Mouse (Mus musculus) heart, embryonic 11.5 days (tissue): ENCODE measurements around the gene Pigh. TPM values are rescaled to one million over a fixed set of nuclear protein-coding genes. Genes with fewer than 3 reads are reported as not detected.

ENCODE experiments used
- ATAC-seq: fragments of 200-750 bp; cut with Nextera tagmentation; replicated peaks from 2 replicates; pipeline ENCODE4 v1.8.0; 2017; ENCODE audit warnings: moderate library complexity; ENCODE audit not compliant: insufficient number of reproducible peaks, low FRiP score, low TSS enrichment
- H3K27ac ChIP-seq: fragments of 300-500 bp; sonication (generic); 2 replicates; pipeline ENCODE4 v1.5.1; 2014; ENCODE audit warnings: mild to moderate bottlenecking, low read depth, low read length
- H3K27me3 ChIP-seq: fragments of 300-500 bp; sonication (generic); 2 replicates; pipeline ENCODE4 v1.6.1; 2014; ENCODE audit warnings: mild to moderate bottlenecking, low read length, mixed read lengths; ENCODE audit not compliant: control insufficient read depth, insufficient read depth
- H3K36me3 ChIP-seq: fragments of 300-500 bp; sonication (generic); 2 replicates; pipeline ENCODE4 v1.6.1; 2014; ENCODE audit warnings: mild to moderate bottlenecking, low read length, moderate library complexity, mixed read lengths; ENCODE audit not compliant: control insufficient read depth, insufficient read depth
- H3K4me1 ChIP-seq: fragments of 300-500 bp; sonication (generic); 2 replicates; pipeline ENCODE4 v1.6.1; 2014; ENCODE audit warnings: low read length; ENCODE audit not compliant: control insufficient read depth, insufficient read depth
- H3K4me2 ChIP-seq: fragments of 300-500 bp; sonication (generic); 2 replicates; pipeline ENCODE4 v1.6.1; 2014; ENCODE audit warnings: mild to moderate bottlenecking, moderate library complexity
- H3K4me3 ChIP-seq: fragments of 300-500 bp; sonication (generic); 2 replicates; pipeline ENCODE4 v1.5.1; 2014; ENCODE audit warnings: low read depth, low read length
- H3K9ac ChIP-seq: fragments of 300-500 bp; sonication (generic); 2 replicates; pipeline ENCODE4 v1.6.1; 2014; ENCODE audit warnings: mild to moderate bottlenecking, low read depth, low read length, moderate library complexity
- H3K9me3 ChIP-seq: fragments of 300-500 bp; sonication (generic); replicated peaks from 2 replicates; pipeline ENCODE4 v1.6.1; 2016; ENCODE audit warnings: low read length; ENCODE audit not compliant: control insufficient read depth
- WGBS: fragments of 180-500 bp; shearing (Covaris S2); extraction: QIAGEN DNeasy Blood & Tissue Kit; methylation state at CpG from one replicate; pipeline ENCODE4 v1.1.7; 2014; ENCODE audit not compliant: insufficient replicate concordance; 5-methylcytosine and 5-hydroxymethylcytosine counted together
- polyA plus RNA-seq: library from polyadenylated mRNA; unstranded; fragments of >200 nt; fragmentation: Nextera tagmentation; extraction: Ambion mirVana; gene quantifications from 2 replicates; pipeline ENCODE4 v1.2.1, GENCODE M21; 2014

Pigh gene
- polyA plus RNA-seq, 1 experiment from 2014 or later = 17.7 TPM

DNA sequence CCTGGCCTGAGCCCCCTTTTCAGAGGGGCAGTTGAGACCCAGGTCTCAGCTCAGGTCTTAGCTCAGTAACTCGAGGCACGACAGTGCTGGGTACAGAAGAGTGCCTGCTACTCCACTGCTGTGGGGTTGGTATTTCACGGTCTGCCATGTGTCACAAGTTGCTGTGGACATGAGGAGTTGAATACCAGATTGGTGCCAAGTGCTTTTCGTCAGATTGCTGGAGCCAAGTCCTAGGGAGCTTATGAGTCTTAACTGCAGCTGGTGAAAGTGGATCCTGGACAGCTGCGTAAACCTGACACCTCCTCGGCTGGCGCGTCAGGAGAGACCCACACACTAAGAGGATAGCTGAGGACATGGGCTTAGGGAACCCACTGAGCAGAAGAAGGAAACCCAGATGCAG lies 44.8 kb downstream of the Pigh start:
- Histone ChIP-seq H3K4me2 (no peak overlapping the region), H3K27ac (no peak overlapping the region), H3K4me3 (no peak overlapping the region), H3K36me3 (no peaks in the 10 kb centered on the region), H3K4me1 (no peaks in the 10 kb centered on the region), H3K9me3 (no peaks in the 10 kb centered on the region), H3K9ac (no peak overlapping the region), H3K27me3 (no peaks in the 10 kb centered on the region)
- WGBS = 49% methylated on average over 8 of the region's 8 CpGs
- no peak for ATAC-seq

DNA sequence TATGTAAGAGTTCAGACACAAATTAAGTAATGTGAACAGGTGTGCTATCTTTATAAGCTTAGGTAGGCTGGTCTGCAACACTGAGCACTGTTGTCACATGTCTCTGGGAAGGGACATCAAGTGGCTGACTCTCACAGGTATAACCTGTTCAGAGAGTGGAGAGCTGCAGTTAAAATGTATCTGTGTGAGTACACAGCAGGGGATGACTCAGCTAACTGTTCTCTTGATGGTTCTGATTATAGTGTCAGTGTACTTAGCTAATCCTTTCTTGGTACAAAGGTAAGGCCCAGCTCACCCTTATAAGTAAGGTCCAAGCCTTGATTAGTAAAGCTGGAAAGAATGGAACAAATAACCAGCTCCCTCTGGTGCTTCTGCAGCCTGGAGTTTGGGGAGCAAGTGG lies 48.0 kb downstream of the Pigh start:
- Histone ChIP-seq H3K36me3 (no peaks in the 10 kb centered on the region), H3K27me3 (no peaks in the 10 kb centered on the region), H3K4me3 (no peak overlapping the region), H3K9me3 (no peaks in the 10 kb centered on the region), H3K9ac (no peak overlapping the region), H3K4me1 (no peaks in the 10 kb centered on the region), H3K27ac (no peak overlapping the region), H3K4me2 (no peak overlapping the region)
- no peak for ATAC-seq

DNA sequence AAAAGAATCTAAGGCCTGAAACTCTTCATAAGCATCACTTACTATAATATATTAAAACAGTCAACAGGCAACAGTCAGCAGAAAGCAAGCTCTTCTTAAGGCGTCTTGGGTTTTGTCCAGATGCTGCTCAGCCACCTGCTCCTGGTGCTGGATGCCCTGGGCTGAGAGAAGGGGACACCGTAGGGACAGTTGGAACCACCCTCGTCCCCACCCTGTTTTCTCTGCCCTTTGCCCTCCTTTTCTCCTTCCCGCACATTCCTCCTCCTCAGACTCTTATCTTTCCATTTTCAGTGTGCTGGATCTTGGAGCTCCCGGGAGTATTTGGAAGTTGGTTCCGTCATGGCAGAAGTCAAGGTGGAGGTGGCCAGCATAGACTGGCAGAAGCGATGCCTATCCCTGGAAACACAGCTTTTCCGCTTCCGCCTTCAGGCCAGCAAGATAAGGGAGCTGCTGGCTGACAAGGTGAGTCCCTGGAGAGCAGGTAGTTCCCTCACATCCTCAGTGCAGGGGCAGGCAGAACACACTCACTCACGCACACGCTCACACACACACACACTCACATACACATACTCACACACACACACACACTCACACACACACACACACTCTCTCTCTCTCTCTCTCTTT lies 49.1 kb downstream of the Pigh start:
- Histone ChIP-seq H3K4me3 (no peak overlapping the region), H3K4me2 (no peak overlapping the region), H3K9ac (no peak overlapping the region), H3K27me3 (no peaks in the 10 kb centered on the region), H3K9me3 (no peaks in the 10 kb centered on the region), H3K4me1 (no peaks in the 10 kb centered on the region), H3K36me3 (no peaks in the 10 kb centered on the region), H3K27ac (no peak overlapping the region)
- 77% methylated on average over 11 of the region's 11 CpGs for WGBS
- ATAC-seq = no peak

DNA sequence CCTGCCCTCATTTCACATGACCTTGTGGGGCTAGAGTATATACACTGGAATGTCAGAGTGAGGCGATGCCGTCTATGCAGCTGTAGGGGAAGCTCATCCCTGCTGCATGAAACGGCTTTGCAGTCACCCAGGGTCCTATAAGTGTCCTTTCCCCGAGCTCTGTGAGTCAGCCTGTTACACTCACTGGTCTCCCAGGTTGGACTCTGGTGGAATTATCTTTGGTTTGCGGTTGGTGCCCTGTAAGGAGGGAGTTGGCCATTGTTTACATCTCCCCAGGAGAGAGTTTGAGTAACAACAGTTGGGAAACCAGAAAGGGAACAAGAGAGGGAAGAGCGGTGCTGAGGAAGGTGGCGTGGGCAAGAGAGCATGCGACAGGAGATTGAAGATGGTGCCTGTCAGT lies 49.7 kb downstream of the Pigh start:
- 64% methylated on average over 8 of the region's 8 CpGs for WGBS
- H3K27ac ChIP-seq = no peak overlapping the region
- no peaks in the 10 kb centered on the region for H3K36me3 ChIP-seq
- H3K9ac ChIP-seq = no peak overlapping the region
- no peak overlapping the region for H3K4me3 ChIP-seq
- H3K27me3 ChIP-seq = no peaks in the 10 kb centered on the region
- H3K9me3 ChIP-seq = no peaks in the 10 kb centered on the region
- ATAC-seq = no peak
- H3K4me2 ChIP-seq = no peak overlapping the region
- H3K4me1 ChIP-seq = no peaks in the 10 kb centered on the region

DNA sequence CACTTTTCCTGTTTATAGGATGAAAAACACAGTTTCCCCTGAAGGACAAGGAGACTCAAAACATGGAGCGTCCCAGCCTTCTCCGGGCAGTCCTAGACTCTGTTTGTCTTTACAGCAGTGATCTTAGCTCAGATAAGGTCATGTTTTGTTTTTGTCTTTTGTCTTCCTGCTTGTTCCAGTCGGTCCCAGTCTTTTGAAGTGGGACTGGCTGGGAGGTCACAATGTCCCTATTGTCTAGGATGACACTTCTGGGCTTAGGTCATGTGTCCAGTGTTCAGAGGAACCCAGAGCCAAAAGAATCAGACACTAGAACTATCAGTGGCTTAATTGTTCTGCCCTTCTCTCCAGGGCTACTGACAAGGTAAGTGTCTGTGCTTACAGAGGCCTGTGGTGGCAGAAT lies 54.1 kb downstream of the Pigh start:
- Histone ChIP-seq H3K9me3 (no peaks in the 10 kb centered on the region), H3K4me2 (no peak overlapping the region), H3K36me3 (no peaks in the 10 kb centered on the region), H3K9ac (no peak overlapping the region), H3K27me3 (no peaks in the 10 kb centered on the region; the same call in 1 of the 2 replicates), H3K4me3 (no peak overlapping the region), H3K4me1 (no peaks in the 10 kb centered on the region), H3K27ac (no peak overlapping the region)
- ATAC-seq = no peak
- 46% methylated on average over 3 of the region's 3 CpGs for WGBS

DNA sequence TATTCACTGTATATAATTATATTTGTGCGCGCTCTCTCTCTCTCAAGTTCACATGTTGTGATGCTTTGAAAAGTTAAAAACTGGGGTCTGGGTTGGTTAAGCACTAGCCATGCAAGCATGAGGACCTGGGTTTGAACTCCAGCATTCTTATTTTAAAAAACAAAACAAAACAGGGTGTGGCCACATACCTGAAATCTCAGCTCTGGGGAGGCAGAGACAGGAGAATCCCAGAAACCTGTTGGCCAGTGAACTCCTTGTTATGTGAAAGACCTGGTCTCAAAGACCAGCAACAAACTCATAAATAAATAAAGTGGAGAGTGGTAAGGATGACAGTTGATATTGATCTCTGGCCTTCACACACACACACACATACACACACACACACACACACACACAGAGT lies 55.1 kb downstream of the Pigh start:
- Histone ChIP-seq H3K27me3 (no peaks in the 10 kb centered on the region; the same call in 1 of the 2 replicates), H3K36me3 (no peaks in the 10 kb centered on the region), H3K4me1 (no peaks in the 10 kb centered on the region), H3K27ac (no peak overlapping the region), H3K4me2 (no peak overlapping the region), H3K9ac (no peak overlapping the region), H3K9me3 (no peaks in the 10 kb centered on the region), H3K4me3 (no peak overlapping the region)
- ATAC-seq = no peak
- 92% methylated on average over 2 of the region's 2 CpGs for WGBS

Other genes with a start within 250 kb of the Pigh start
- 94.7 and 108 TPM in 2 replicates for gene Atp6v1d, start 228.0 kb downstream of the Pigh start, polyA plus RNA-seq
- 185 and 205 TPM in 2 replicates for gene Eif2s1, start 227.8 kb downstream of the Pigh start, polyA plus RNA-seq
- 10.6 and 13.1 TPM in 2 replicates for gene Plek2, start 182.7 kb downstream of the Pigh start, polyA plus RNA-seq
- 1.6 and 1.8 TPM in 2 replicates for gene Tmem229b, start 82.0 kb downstream of the Pigh start, polyA plus RNA-seq
- gene Plekhh1, start 60.5 kb downstream of the Pigh start, polyA plus RNA-seq = 2.7 and 3.8 TPM in 2 replicates
- 0.20 and 0.50 TPM in 2 replicates for gene Arg2, start 41.1 kb upstream of the Pigh start, polyA plus RNA-seq
- 88.5 and 99.1 TPM in 2 replicates for gene Vti1b, start 83.0 kb upstream of the Pigh start, polyA plus RNA-seq
- 17.7 and 18.4 TPM in 2 replicates for gene Rdh11, start 102.6 kb upstream of the Pigh start, polyA plus RNA-seq
- gene Rdh12, start 119.3 kb upstream of the Pigh start, polyA plus RNA-seq = 0.34 and 0.58 TPM in 2 replicates
- gene Zfyve26, start 206.7 kb upstream of the Pigh start, polyA plus RNA-seq = 11.5 and 13.7 TPM in 2 replicates
- gene Rad51b, start 207.6 kb upstream of the Pigh start, polyA plus RNA-seq = 5.1 and 6.4 TPM in 2 replicates